Mouse (Mus musculus): ENCODE measurements at regions not wholly inside any gene's neighbourhood (a gene's known extent, or its start where the extent isn't known, plus 50 kb on each side); places are given as distances from the start of the nearest gene placed in this dataset.
"Not testable (repeated sequence)": the region's sequence is repeated elsewhere in the genome, so short reads cannot be mapped to it uniquely, and the experiment has no call there.

DNA sequence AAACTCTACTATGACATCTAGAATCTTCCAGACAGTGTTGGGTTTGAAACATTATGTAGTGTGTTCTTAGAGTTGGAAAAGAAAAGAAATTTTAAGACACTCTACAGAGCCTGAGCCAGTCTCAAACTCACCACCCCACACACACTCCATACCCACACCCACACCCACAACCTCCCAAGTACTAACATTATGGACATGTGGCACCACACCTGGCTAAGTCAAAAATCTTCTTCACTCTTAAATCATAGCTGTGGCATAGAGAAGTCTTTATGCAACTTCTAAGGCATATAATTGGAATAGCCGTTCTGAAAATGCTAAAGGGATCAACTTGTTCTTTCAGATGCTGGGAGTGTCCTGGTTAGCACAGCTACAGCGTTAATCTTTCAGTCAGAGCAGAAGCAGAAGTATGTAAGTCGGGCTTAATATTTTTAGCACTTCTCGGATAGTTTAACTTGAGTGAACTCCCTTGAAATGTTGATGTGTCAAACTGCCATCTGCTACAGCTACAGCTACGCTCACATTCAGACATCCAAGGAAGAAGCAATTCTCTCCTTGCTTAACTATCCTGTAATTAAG is 68.6 kb upstream of the Creb1 start:
- no peak for DNase-seq (ENCODE audit: low read depth, low spot score)

DNA sequence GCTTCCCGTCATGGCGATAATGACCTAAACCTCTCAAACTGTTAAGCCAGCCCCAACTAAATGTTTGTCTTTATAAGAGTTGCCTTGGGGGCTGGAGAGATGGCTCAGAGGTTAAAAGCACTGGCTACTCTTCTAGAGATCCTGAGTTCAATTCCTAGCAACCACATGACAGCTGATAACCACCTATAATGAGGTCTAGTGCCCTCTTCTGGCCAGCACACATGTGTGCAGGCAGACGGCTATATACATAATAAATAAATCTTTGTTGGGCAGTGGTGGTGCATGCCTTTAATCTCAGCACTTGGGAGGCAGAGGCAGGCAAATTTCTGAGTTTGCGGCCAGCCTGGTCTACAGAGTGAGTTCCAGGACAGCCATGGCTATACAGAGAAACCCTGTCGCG is 70.8 kb upstream of the Creb1 start:
- peak; percentile 41 for DNase-seq (ENCODE audit: low read depth, low spot score)

DNA sequence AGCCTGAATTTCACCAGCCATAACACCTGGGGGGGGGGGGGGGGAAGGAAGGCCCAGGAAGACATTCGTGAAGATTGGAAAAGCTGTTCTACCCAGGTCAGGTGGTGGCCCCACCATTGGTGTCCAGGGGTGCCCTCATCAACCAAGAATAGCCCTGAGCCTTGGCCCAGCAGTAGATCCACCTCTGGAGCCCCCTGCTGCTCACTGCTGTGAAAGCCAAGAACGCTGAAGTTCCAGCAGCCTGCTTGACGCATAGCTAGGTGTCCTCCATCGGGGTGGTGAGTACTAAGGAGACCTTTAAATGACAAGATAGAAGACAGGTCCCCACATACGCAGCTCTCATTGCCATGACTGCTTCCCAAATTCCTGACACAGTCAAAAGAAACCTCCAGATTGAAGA is 74.6 kb upstream of the Creb1 start:
- DNase-seq (ENCODE audit: low read depth, low spot score) = no peak

DNA sequence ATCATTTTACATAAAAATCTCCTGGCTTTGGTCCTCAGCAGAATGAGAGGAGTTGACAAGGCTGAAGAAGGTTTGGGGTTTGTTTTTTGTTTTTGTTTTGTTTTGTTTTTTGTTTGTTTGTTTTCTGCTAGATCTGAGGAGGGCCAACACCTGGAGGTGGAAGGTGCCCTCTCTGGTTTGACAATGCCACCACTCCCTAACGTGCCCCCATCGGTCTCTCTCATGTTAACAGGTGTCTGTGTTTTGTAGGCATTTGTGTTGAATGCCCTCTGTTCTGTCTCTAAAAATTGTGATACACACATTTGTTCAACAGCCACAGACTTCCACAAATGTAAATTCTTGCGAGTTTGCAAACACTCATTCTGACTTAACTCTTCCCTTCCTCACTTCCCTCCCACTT is 83.3 kb upstream of the Creb1 start:
- DNase-seq (ENCODE audit: low read depth, low spot score) = no peak

DNA sequence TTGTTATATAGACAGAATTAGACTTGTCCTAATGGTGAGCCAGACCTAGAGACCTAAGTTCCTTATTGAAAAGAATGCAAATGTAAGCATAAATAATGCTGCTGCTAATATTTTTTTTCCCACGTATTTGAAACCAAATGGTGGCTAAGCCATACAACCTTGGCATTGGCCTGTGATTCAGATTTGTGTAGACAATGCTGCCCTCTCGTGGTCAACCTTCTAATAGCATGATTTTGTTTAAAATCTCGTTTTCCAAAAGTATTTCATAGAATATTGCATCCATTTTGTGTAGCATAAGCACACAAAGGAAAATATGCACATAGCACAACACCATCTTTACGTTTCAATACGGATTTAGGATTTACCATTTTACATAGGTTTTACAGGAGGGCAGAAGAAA is 84.4 kb upstream of the Creb1 start:
- DNase-seq (ENCODE audit: low read depth, low spot score) = peak; percentile 52

DNA sequence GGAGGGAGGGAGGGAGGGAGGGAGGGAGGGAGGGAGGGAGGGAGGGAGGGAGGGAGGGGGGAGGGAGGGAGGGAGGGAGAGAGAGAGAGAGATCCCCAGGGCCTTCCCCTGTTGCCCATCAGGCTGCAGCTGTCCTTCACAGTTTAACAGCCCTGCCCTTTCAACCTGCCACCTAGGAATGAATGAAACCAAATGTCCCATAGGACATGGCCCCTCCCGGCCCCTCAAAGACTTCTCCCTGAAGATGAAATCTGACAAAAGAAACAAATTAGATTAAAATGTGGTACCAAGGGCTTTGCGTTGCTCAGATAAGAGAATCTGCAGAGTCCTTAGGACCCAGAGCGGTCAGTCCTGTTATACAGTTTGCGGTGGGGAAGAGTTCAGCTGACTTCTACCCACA is 86.0 kb upstream of the Creb1 start:
- DNase-seq (ENCODE audit: low read depth, low spot score) = no peak

DNA sequence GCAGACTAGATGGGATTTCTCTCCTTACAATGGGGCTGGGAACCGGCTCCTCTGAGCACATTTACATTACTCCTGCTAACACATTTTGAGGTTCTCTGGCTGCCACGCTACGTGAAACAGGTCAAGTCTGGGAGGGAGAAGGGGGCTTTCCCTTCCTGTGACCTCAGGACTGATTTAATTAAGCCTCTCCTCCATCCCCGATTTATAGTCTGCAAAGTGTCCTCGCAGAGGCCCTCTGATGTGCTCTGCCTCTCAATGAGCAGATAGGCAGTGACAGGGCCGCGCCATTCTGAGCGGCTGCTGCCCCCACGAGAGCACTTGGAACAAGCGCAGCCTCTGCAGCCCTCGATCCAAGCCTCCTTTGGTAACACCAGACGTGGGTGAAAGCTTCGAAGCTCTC is 86.5 kb upstream of the Creb1 start:
- peak; percentile 84 for DNase-seq (ENCODE audit: low read depth, low spot score)

DNA sequence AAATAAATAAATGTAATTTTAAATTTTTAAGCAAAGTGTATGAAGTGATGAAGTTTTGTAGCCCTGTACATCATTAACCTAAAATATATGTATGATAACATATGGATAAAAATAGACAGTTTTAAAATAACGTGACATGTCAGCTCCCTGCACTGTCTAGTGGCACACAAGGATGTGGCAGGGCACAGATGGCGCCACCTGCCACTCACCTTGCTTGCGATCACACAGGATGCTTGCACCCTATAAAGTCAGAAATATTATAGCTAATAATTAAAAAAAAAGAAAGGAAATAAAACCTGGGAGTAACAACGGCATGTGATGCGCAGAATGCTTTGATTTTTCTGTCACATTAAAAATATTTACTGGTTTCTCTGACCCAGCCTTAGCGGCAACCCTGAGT is 89.0 kb upstream of the Creb1 start:
- no peak for DNase-seq (ENCODE audit: low read depth, low spot score)

DNA sequence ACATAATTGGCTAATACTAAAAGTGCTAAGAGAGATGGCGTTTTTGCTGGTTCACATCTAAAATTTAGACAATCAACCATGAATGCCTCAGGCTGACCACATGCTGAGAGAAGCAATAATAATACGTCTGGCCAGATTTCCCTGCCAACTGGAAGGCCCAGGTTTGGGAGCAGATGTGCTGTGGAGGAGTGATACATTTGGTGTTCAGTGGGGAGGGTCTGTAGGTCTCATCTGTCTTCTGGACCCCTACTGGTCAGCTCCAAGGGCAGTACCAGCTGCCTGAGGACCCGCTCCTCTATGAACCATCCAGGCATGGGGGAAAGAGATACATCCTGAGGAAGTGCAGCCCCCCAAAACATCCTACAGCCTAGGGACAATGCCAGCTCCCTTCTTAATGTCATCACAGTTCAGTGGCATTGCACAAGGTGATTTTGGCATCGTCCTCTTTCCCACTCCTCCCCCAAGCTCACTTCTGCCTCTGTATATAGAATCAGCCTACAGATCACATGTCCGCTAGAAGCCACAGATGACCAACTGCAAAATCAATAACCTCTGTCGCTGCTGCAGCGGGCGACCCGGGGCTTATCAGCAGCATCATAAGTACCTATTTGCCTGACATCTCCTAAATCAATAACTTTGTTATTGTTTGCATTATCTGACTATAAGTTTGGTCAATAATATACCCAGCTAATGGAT is 90.1 kb upstream of the Creb1 start:
- DNase-seq (ENCODE audit: low read depth, low spot score) = no peak

DNA sequence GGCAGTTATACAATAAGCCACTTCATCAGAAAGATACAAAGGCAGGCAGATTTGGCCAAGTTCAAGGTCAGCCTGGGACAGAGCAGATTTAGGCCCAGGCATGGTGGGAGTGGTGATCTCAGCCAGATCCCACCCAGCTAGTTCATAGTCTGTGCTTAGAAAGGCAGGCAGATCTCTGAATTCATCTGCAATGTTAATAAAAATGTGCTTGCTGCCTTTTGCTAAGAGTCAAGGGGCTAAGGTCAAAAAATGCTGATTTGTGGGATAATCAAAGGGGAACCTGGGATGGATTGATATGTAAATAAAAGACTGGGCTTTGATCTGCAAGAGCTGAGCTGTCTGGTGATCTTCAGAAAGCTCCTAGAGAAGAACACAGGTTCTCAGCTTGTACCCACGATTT is 109.2 kb upstream of the Creb1 start:
- DNase-seq (ENCODE audit: low read depth, low spot score) = peak; percentile 84

DNA sequence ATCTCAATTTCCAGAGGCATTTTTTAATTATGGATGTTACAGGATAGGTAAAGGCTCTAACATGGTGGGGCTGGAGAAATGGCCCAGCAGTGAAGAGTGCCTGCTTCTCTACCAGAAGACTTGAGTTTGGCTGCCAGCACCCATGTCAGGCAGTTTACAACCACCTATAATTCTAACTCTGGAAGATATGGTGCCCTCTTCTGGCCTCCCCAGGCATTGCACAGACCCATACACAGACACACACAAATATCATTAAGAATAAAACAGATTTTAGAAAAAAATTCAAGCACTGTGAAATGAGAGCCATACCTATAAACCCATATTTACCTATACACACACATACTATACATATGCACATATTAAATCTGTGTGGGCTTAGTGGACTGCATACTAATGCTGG is 113.9 kb upstream of the Creb1 start:
- DNase-seq (ENCODE audit: low read depth, low spot score) = peak; percentile 35

DNA sequence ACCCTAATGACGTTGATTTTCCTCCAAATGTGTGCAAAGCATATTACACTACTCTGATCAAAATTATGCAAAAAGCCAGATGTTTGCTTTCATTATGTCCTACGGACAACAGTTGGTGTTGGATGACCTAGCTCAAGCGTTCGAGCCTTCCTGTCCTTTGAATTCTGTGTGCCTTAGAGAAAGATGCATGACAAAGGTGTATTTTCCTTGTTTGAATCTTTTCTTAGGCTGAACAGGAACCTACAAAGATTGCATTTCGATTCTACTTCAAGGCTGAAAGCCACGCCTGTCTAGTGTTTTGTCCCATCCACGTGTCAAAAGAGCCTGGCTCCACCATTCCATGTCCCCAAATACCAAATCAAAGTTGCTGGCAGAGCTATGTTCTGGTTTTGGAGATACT is 116.5 kb upstream of the Creb1 start:
- DNase-seq (ENCODE audit: low read depth, low spot score) = peak; percentile 28

DNA sequence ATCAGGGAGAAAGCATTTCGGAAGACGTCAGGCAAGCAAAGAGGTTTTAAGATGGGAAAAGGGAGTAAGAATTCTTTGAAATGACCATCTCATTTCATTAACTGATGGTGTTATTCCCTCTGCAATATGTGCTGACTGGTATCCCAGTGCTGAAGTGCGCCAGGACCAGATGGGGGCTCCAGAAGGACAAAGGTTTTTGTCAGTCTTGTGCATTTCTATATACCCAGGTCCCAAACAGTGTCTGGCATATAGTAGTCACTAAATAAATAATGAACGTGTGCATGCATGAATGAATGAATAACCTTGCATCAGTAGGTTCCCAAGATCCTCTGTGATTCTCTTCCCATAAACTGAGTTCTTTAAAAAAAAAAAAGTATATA is 119.3 kb upstream of the Creb1 start:
- no peak for DNase-seq (ENCODE audit: low read depth, low spot score)

DNA sequence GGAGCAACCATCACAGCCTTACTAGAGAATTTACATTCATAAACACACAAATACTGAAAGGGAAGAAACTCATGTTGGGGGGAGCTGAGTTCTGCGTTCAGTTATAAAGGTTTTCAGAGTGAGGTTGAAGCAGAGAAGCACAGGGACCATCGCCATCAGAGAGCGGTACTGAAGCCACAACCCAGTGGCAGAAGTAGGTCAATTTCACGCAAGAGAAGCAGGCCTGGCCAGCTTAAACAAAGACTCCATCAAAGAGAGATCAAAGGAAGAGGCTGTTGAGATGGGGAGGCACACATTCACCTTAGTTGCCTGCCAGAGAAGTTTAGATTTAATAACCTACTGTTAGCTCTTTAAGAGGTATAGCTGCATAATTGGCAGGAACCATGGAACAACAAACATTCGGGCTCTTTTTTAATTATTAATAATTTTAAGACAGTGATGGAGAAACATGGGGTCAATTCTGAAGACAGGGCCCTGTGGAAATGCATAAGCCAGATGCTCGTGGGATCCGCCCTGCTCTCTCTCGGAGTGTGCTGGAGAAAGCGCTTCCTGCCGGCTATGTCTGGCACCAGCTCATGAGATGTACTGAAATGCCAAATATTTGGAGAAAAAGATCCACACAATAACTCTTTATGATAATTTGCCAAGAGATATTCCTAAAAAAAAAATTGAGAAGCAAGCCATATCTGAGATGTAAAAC is 119.8 kb upstream of the Creb1 start:
- no peak for DNase-seq (ENCODE audit: low read depth, low spot score)

DNA sequence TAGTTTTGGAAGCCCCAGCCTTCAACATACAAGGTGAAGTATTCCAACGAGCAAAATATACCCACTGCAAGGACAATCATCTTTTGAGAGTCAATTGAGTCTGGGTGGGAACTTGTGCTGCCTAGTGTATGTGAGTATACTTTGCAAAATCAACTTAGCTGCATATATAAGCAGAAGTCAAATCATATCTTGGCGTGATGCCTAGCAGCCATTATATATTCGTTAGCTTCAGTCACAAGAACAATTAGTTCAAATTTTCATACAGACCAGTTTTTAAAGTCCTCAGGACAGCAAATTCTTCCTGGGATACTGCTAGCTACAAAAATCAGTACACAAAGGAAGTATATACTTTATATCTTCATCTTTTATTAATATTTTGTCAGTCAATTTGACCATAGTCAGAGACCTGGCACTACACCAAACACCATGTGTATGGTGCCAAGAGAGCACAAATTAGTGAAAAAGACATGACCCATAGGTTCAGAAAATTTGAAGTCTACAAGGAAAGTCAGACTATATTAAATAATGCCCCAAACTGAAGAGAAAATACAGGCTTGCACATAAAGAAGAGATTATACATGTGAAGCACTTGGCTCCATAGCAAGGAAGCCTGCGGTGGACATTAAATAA is 120.5 kb upstream of the Creb1 start:
- no peak for DNase-seq (ENCODE audit: low read depth, low spot score)

DNA sequence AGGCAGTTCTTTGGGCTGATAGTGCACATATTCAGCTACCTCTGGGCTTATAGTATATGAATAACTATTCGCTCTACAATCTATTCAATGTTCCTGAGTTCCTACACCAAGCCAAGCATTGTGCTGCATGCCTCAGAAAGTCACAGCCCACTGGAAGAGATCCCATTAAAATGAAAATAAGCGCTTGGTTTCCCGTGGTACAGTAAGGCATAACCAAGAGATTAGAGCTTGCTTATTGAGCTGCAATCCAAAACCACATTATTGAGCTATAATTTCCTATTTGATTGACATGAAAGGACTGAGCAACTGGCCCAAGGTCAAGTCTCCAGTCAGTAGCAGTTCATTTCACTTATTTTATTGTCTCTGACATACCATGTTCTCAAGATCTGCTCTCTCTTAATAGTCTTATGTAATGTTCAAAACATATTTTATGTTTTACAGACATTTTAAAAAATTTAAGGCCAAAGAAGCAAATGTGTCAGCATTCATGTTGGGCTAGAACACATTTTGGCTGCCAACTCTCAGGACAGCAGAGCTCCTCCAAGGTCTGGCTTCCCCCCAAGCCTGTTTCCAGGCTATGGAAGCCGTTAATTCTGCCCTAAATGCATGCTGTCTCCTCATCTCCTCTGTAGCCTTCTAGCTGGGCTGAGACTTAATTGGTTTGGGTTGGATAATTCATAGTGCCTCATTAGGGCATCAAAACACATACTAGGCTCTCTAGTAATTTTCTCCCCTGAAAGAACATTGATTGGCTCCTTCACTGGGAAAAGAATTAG is 123.5 kb upstream of the Creb1 start:
- DNase-seq (ENCODE audit: low read depth, low spot score) = no peak

DNA sequence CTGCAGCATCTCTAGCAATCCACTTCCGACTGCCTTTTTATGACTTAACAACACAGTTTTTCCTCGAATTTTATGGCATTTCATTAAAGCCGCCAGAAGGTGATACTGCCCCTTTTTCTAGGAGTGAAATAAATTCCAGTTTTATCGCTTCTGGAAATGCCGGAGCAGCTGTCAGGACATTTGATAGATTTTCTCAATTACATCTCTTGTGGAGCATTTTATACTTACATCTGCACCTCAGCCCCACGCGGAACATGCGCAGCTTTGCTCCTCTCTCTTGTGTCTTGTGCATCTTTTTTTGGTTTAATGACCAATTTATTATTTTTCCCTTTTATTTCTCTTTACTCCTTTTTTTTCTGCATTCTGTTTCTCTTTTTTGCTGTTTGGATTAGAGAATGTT is 140.9 kb upstream of the Creb1 start:
- no peak for DNase-seq (ENCODE audit: low read depth, low spot score)

DNA sequence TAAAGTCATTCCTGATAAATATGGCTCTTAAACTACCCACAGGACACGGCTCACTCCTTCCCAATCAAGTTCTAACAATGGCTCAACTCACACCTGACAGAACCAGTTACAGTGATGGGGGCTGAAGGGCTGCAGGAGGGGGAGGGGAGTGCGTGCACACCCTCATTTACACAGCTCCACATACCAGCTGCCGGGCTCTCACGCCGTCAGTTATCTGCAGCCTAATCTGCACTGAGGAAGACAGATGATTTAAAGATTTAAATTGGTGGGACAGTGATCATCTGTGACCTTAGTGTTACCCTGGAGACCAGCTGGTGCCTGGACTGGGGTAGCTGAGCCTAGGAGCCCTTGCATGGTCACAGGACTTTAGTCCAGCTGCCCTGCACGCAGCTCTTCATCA is 151.2 kb upstream of the Creb1 start:
- DNase-seq (ENCODE audit: low read depth, low spot score) = peak; percentile 9

DNA sequence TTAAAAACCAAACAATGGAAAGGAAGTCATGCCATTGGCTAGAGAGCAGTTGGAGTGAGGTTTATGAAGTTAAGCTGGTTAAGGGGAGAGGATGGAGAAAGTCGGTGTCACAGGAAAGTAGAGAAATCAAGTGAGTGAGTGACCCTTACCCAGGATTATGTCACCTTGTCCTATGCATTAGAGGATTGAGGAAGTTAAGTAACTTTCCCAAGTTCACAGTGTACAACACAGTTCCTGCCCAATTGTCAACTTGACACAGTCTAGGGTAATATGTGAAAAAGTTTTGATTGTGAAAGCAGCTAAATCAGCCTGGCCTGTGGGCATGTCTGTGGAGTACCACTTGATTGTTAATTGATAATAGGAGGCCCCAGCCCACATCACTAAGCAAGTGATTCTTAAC is 156.0 kb upstream of the Creb1 start:
- not testable (repeated sequence) for DNase-seq (ENCODE audit: low read depth, low spot score)

DNA sequence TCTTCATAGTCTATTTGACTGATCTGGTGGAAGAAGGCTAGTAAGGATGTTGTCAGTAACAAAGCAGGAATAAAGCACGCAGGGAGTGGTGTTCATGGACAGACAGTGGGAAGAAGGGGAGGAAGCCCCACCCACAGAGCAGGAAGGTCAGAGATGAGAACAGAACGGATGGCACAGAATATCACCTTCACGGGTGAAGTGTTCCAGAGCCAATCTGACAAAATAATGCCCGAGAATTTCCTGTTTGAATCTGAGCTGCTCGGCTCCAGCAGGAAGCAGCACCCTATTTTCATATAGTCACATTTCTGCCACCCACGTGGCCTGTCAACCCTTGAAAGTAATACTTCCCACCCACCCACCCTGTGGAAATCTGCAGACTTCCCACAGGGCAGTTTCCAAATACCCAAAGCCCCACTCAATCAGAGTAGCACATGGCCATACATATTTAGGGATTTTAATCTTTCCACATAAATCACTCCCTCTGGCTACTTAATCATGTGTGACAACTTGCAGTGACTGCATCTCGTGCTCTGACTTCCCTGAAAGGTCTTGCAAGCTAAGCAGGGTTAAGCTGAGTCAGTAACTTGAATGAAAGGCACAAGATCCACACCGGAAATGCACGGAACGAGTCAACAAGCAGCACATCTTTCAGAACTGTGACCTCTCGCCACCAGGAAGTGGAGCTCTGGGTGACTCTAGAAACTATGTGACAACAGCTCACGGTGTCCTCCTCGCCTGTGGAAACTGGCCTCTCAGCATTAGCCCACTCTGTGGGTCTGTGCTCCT is 158.0 kb upstream of the Creb1 start:
- no peak for DNase-seq (ENCODE audit: low read depth, low spot score)

DNA sequence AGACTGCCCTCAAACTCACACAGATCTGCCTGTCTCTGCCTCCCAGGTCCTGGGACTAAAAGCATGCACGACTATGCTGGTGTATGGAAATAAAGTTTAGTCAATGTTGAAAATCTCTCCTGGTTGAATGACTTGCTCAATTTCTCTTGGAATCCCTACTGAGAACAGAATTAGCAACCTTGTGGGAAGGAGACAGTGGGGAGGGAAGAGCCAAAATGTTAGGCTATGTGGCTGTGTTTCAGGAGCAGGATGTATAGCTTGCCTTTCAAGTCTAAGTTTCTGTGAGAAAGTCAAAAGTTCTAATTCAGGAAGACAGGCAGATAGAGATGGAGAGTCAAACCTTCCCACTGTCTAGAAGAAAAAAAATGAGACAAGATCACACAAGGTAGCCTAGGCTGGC is 168.3 kb upstream of the Creb1 start:
- no peak for DNase-seq (ENCODE audit: low read depth, low spot score)

Data from ES-CJ7 (cell line).